Mouse (Mus musculus) neural tube, embryonic 12.5 days (tissue): Measurements from ENCODE around the gene Slc25a16. TPM values are rescaled to one million over a fixed set of nuclear protein-coding genes. Genes with fewer than 3 reads are reported as not detected.
A peak's percentile ranks its signal among the peaks of the same experiment; 100 is the strongest.

ENCODE experiments used
- ATAC-seq: fragments of 200-750 bp; cut with Nextera tagmentation; 2 replicates; pipeline ENCODE4 v1.8.0; 2017; ENCODE audit warnings: low read depth, mild to moderate bottlenecking, moderate TSS enrichment, moderate library complexity; ENCODE audit not compliant: low FRiP score
- H3K27ac ChIP-seq: fragments of 300-500 bp; sonication (generic); 2 replicates; pipeline ENCODE4 v1.5.1; 2016
- H3K27me3 ChIP-seq: fragments of 300-500 bp; sonication (generic); replicated peaks from 2 replicates; pipeline ENCODE4 v1.6.1; 2016; ENCODE audit warnings: mild to moderate bottlenecking
- H3K36me3 ChIP-seq: fragments of 300-500 bp; sonication (generic); 2 replicates; pipeline ENCODE4 v1.6.1; 2016; ENCODE audit warnings: mild to moderate bottlenecking
- H3K4me1 ChIP-seq: fragments of 300-500 bp; sonication (generic); 2 replicates; pipeline ENCODE4 v1.6.1; 2016
- H3K4me2 ChIP-seq: fragments of 300-500 bp; sonication (generic); replicated peaks from 2 replicates; pipeline ENCODE4 v1.6.1; 2016; ENCODE audit warnings: mild to moderate bottlenecking
- H3K4me3 ChIP-seq: fragments of 300-500 bp; sonication (generic); 2 replicates; pipeline ENCODE4 v1.5.1; 2016
- H3K9ac ChIP-seq: fragments of 300-500 bp; sonication (generic); 2 replicates; pipeline ENCODE4 v1.6.1; 2016; ENCODE audit warnings: mild to moderate bottlenecking
- H3K9me3 ChIP-seq: fragments of 300-500 bp; sonication (generic); 2 replicates; pipeline ENCODE4 v1.6.1; 2016; ENCODE audit warnings: mild to moderate bottlenecking
- WGBS: fragments of 180-500 bp; shearing (Covaris S2); methylation state at CpG from one replicate; pipeline ENCODE4 v1.1.7; 2016; 5-methylcytosine and 5-hydroxymethylcytosine counted together
- polyA plus RNA-seq: library from polyadenylated mRNA; unstranded; fragments of >200 nt; fragmentation: Nextera tagmentation; extraction: Ambion mirVana; gene quantifications from 2 replicates; pipeline ENCODE4 v1.2.1, GENCODE M21; 2016

The Slc25a16 gene
- polyA plus RNA-seq, 1 experiment from 2014 or later, result 14.5 TPM

GRCm38 (mm10) chr10:62911120-62911519 lies 9.3 kb upstream of the Slc25a16 start:
- ATAC-seq, result no peak
- H3K4me1 ChIP-seq, result no peaks in the 10 kb centered on the region
- WGBS, result 98% methylated on average over 2 of the region's 2 CpGs
- no peaks in the 10 kb centered on the region for H3K9me3 ChIP-seq
- no peak overlapping the region for H3K9ac ChIP-seq
- no peaks in the 10 kb centered on the region for H3K27me3 ChIP-seq
- no peak overlapping the region for H3K27ac ChIP-seq
- no peaks in the 10 kb centered on the region for H3K36me3 ChIP-seq
- H3K4me3 ChIP-seq, result no peak overlapping the region
- no peak overlapping the region for H3K4me2 ChIP-seq

- no peak for ATAC-seq
- H3K9ac ChIP-seq, result no peak overlapping the region
- no peaks in the 10 kb centered on the region for H3K36me3 ChIP-seq
- 85% methylated on average over 3 of the region's 3 CpGs for WGBS
- no peaks in the 10 kb centered on the region for H3K9me3 ChIP-seq
- H3K27me3 ChIP-seq, result no peaks in the 10 kb centered on the region
- no peak overlapping the region for H3K4me3 ChIP-seq
- no peak overlapping the region for H3K4me2 ChIP-seq
- no peak overlapping the region for H3K27ac ChIP-seq
- H3K4me1 ChIP-seq, result peaks cover 12% of the 10 kb centered on the region; the same call in 1 of the 2 replicates
Observed at GRCm38 (mm10) chr10:62918985-62919384, 1.4 kb upstream of the Slc25a16 start.

GRCm38 (mm10) chr10:62920766-62921156 lies 328 bp downstream of the Slc25a16 start:
- Histone ChIP-seq H3K4me1 (peaks cover 12% of the 10 kb centered on the region; the same call in 1 of the 2 replicates), H3K4me2 (peak overlapping the region; percentile 74), H3K27ac (peak overlapping the region; percentile 72), H3K9me3 (no peaks in the 10 kb centered on the region), H3K9ac (peak overlapping the region; percentile 93), H3K36me3 (no peaks in the 10 kb centered on the region), H3K4me3 (peak overlapping the region; percentile 98), H3K27me3 (no peaks in the 10 kb centered on the region)
- WGBS, result under 1% methylated on average over 29 of the region's 29 CpGs
- ATAC-seq, result peak; percentile 67

- H3K27me3 ChIP-seq, result no peaks in the 10 kb centered on the region
- WGBS, result 92% methylated on average over 4 of the region's 4 CpGs
- no peak overlapping the region for H3K4me2 ChIP-seq
- H3K27ac ChIP-seq, result no peak overlapping the region
- ATAC-seq, result no peak
- H3K9ac ChIP-seq, result no peak overlapping the region
- H3K36me3 ChIP-seq, result peaks cover 13% of the 10 kb centered on the region
- H3K9me3 ChIP-seq, result no peaks in the 10 kb centered on the region
- peaks cover 12% of the 10 kb centered on the region; the same call in 1 of the 2 replicates for H3K4me1 ChIP-seq
- no peak overlapping the region for H3K4me3 ChIP-seq
Observed at GRCm38 (mm10) chr10:62924096-62924635, 3.7 kb downstream of the Slc25a16 start.

- H3K27me3 ChIP-seq, result no peaks in the 10 kb centered on the region
Observed at GRCm38 (mm10) chr10:62932381-62932780, 11.9 kb downstream of the Slc25a16 start.

GRCm38 (mm10) chr10:62944975-62945580 lies 24.6 kb downstream of the Slc25a16 start:
- 90% methylated on average over 10 of the region's 10 CpGs for WGBS
- no peak overlapping the region for H3K4me2 ChIP-seq
- no peak overlapping the region for H3K27ac ChIP-seq
- ATAC-seq, result no peak
- H3K9ac ChIP-seq, result no peak overlapping the region
- H3K27me3 ChIP-seq, result no peaks in the 10 kb centered on the region
- H3K4me1 ChIP-seq, result 0 out of 2 replicates have a peak, but pooled peaks cover 4% of the 10 kb centered on the region
- no peaks in the 10 kb centered on the region for H3K9me3 ChIP-seq
- H3K36me3 ChIP-seq, result peaks cover 34% of the 10 kb centered on the region
- no peak overlapping the region for H3K4me3 ChIP-seq

More at GRCm38 (mm10) chr10:62932381-62932780, 11.9 kb downstream of the Slc25a16 start:
- ATAC-seq, result no peak
- no peaks in the 10 kb centered on the region for H3K9me3 ChIP-seq
- H3K9ac ChIP-seq, result no peak overlapping the region
- H3K36me3 ChIP-seq, result peaks cover 49% of the 10 kb centered on the region
- no peaks in the 10 kb centered on the region for H3K4me1 ChIP-seq
- H3K4me3 ChIP-seq, result no peak overlapping the region
- H3K27ac ChIP-seq, result no peak overlapping the region
- no peak overlapping the region for H3K4me2 ChIP-seq
- WGBS, result 91% methylated on average over 1 of the region's 1 CpGs

GRCm38 (mm10) chr10:62946738-62947471 lies 26.5 kb downstream of the Slc25a16 start, which contains the start of gene Dna2:
Gene Dna2 (plus strand): TSS chr10:62947026.
- ATAC-seq, result peak; percentile 90
- H3K4me2 ChIP-seq, result peak within 1 kb of the TSS; percentile 76
- peaks cover 42% of the 10 kb centered on the region for H3K36me3 ChIP-seq
- no peaks in the 10 kb centered on the region for H3K9me3 ChIP-seq
- WGBS, result under 1% methylated on average over 68 of the region's 68 CpGs
- H3K4me3 ChIP-seq, result peak within 1 kb of the TSS; percentile 70
- H3K27me3 ChIP-seq, result no peaks in the 10 kb centered on the region
- 0 out of 2 replicates have a peak, but pooled peaks cover 4% of the 10 kb centered on the region for H3K4me1 ChIP-seq
- peak within 1 kb of the TSS; percentile 54 for H3K27ac ChIP-seq
- peak within 1 kb of the TSS; percentile 73 for H3K9ac ChIP-seq

GRCm38 (mm10) chr10:62948551-62948950 lies 28.1 kb downstream of the Slc25a16 start:
- Histone ChIP-seq H3K4me2 (no peak overlapping the region), H3K4me1 (0 out of 2 replicates have a peak, but pooled peaks cover 4% of the 10 kb centered on the region), H3K27me3 (no peaks in the 10 kb centered on the region), H3K9me3 (no peaks in the 10 kb centered on the region), H3K9ac (no peak overlapping the region), H3K27ac (no peak overlapping the region), H3K4me3 (no peak overlapping the region), H3K36me3 (peaks cover 41% of the 10 kb centered on the region)
- no peak for ATAC-seq
- 92% methylated on average over 7 of the region's 7 CpGs for WGBS

- Histone ChIP-seq H3K9me3 (no peaks in the 10 kb centered on the region), H3K27ac (no peak overlapping the region), H3K9ac (no peak overlapping the region), H3K4me3 (no peak overlapping the region), H3K4me1 (no peaks in the 10 kb centered on the region), H3K36me3 (peaks cover 79% of the 10 kb centered on the region), H3K4me2 (no peak overlapping the region), H3K27me3 (no peaks in the 10 kb centered on the region)
- ATAC-seq, result no peak
- 95% methylated on average over 7 of the region's 7 CpGs for WGBS
Observed at GRCm38 (mm10) chr10:62963956-62964355, 43.5 kb downstream of the Slc25a16 start.

GRCm38 (mm10) chr10:62965796-62966195 lies 45.4 kb downstream of the Slc25a16 start:
- ATAC-seq, result no peak
- Histone ChIP-seq H3K27me3 (no peaks in the 10 kb centered on the region), H3K4me2 (no peak overlapping the region), H3K9ac (no peak overlapping the region), H3K36me3 (peaks cover 78% of the 10 kb centered on the region), H3K9me3 (no peaks in the 10 kb centered on the region), H3K27ac (no peak overlapping the region), H3K4me3 (no peak overlapping the region), H3K4me1 (no peaks in the 10 kb centered on the region)
- 94% methylated on average over 11 of the region's 11 CpGs for WGBS

- Histone ChIP-seq H3K36me3 (peaks cover 76% of the 10 kb centered on the region), H3K27me3 (no peaks in the 10 kb centered on the region), H3K27ac (no peak overlapping the region), H3K4me2 (no peak overlapping the region), H3K9me3 (no peaks in the 10 kb centered on the region), H3K9ac (no peak overlapping the region), H3K4me1 (no peaks in the 10 kb centered on the region), H3K4me3 (no peak overlapping the region)
- ATAC-seq, result no peak
- 95% methylated on average over 15 of the region's 15 CpGs for WGBS
Observed at GRCm38 (mm10) chr10:62966291-62966690, 45.9 kb downstream of the Slc25a16 start.

- no peaks in the 10 kb centered on the region for H3K4me1 ChIP-seq
- no peaks in the 10 kb centered on the region for H3K9me3 ChIP-seq
- H3K27me3 ChIP-seq, result no peaks in the 10 kb centered on the region
- peaks cover 47% of the 10 kb centered on the region for H3K36me3 ChIP-seq
- no peak overlapping the region for H3K4me3 ChIP-seq
- no peak overlapping the region for H3K9ac ChIP-seq
- no peak for ATAC-seq
- no peak overlapping the region for H3K27ac ChIP-seq
- 73% methylated on average over 16 of the region's 16 CpGs for WGBS
- no peak overlapping the region for H3K4me2 ChIP-seq
Observed at GRCm38 (mm10) chr10:62971821-62972220, 51.4 kb downstream of the Slc25a16 start.
